Mouse (Mus musculus): ENCODE measurements around the gene Tgfb2. TPM values are rescaled to one million over a fixed set of nuclear protein-coding genes. Genes with fewer than 3 reads are reported as not detected.

The Tgfb2 gene
- 0.05 TPM in 1 of 2 replicates, not detected in the other for total RNA-seq (2017)

- ATAC-seq (replicated peaks in 1 of 2; ENCODE audit: insufficient read depth in 1 of 2, low FRiP score in 2 of 2, low TSS enrichment in 1 of 2, low read depth in 1 of 2, poor library complexity in 2 of 2, severe bottlenecking in 2 of 2): peak in 1 of 2 experiments; percentile 14; a peak in 1 of 4 replicates
Measured at GRCm38 (mm10) chr1:186705915-186706248, at the start of gene Tgfb2. TSS of gene Tgfb2 (minus strand) at chr1:186705989.

DNA sequence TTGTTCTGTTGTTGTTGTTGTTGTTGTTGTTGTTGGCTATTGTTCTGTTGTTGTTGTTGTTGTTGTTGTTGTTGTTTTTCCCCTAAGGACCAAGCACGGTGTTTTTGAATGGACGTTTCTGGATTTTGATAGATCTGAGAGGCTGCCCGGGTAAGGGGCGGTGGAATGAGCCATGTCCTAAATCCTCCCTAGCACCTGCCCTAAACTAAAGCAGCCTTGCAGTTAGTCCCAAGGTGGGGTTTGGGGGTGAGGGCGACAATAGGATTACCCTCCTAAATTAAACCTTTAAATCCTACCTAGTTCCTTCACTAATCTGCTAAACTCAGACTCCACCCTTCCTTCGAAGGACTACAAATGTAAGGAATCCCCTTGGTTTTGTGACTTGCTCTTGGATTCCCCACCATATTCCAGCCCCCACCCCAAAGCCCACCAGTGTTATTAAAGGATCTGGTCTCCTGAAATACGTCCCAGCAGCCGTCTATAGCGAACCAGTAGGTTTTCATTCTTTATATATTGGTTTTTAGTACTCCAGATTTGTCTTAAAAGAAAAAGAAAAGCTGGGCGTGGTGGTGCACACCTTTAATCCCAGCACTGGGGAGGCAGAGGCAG is 44.0 kb upstream of the Tgfb2 start:
- peak in 1 of 2 experiments; percentile 33; a peak in 1 of 4 replicates for ATAC-seq (replicated peaks in 1 of 2; ENCODE audit: insufficient read depth in 1 of 2, low FRiP score in 2 of 2, low TSS enrichment in 1 of 2, low read depth in 1 of 2, poor library complexity in 2 of 2, severe bottlenecking in 2 of 2)

GRCm38 (mm10) chr1:186748724-186749653 is 43.2 kb upstream of the Tgfb2 start, which contains the start of gene Rrp15:
TSS of gene Rrp15 (minus strand) at chr1:186749358.
- ATAC-seq (replicated peaks in 1 of 2; ENCODE audit: insufficient read depth in 1 of 2, low FRiP score in 2 of 2, low TSS enrichment in 1 of 2, low read depth in 1 of 2, poor library complexity in 2 of 2, severe bottlenecking in 2 of 2): peak; percentile 94 to 97

DNA sequence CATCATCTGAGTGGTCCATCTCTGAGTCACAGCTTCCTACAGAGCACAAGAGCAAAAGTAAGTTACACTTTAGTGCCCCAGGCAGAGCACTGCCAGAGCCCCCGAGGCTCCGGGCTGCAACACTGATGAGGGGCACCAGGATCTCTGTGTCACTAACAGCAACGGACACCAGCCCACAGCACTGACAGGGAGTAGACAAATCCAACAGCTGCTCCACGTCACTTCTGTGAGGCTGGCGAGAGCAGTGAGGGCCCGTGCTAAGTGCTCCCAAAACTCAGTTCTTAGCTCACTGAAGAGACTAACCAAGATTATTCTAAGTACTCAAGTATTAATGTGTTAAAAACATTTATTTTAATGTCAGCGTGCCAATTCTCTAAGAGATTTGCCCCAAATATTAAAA is 34.0 kb upstream of the Tgfb2 start:
- no peak for ATAC-seq (replicated peaks in 1 of 2; ENCODE audit: insufficient read depth in 1 of 2, low FRiP score in 2 of 2, low TSS enrichment in 1 of 2, low read depth in 1 of 2, poor library complexity in 2 of 2, severe bottlenecking in 2 of 2)

- no peak; a peak in 1 of 4 replicates for ATAC-seq (replicated peaks in 1 of 2; ENCODE audit: insufficient read depth in 1 of 2, low FRiP score in 2 of 2, low TSS enrichment in 1 of 2, low read depth in 1 of 2, poor library complexity in 2 of 2, severe bottlenecking in 2 of 2)
Measured at GRCm38 (mm10) chr1:186735537-186735936, 29.7 kb upstream of the Tgfb2 start.

GRCm38 (mm10) chr1:186733052-186733451 is 27.3 kb upstream of the Tgfb2 start:
- no peak for ATAC-seq (replicated peaks in 1 of 2; ENCODE audit: insufficient read depth in 1 of 2, low FRiP score in 2 of 2, low TSS enrichment in 1 of 2, low read depth in 1 of 2, poor library complexity in 2 of 2, severe bottlenecking in 2 of 2)

- ATAC-seq (replicated peaks in 1 of 2; ENCODE audit: insufficient read depth in 1 of 2, low FRiP score in 2 of 2, low TSS enrichment in 1 of 2, low read depth in 1 of 2, poor library complexity in 2 of 2, severe bottlenecking in 2 of 2): no peak
Measured at GRCm38 (mm10) chr1:186728778-186729177, 23.0 kb upstream of the Tgfb2 start.

- ATAC-seq (replicated peaks in 1 of 2; ENCODE audit: insufficient read depth in 1 of 2, low FRiP score in 2 of 2, low TSS enrichment in 1 of 2, low read depth in 1 of 2, poor library complexity in 2 of 2, severe bottlenecking in 2 of 2): no peak
Measured at GRCm38 (mm10) chr1:186726117-186726516, 20.3 kb upstream of the Tgfb2 start.

GRCm38 (mm10) chr1:186722299-186722698 is 16.5 kb upstream of the Tgfb2 start:
- ATAC-seq (replicated peaks in 1 of 2; ENCODE audit: insufficient read depth in 1 of 2, low FRiP score in 2 of 2, low TSS enrichment in 1 of 2, low read depth in 1 of 2, poor library complexity in 2 of 2, severe bottlenecking in 2 of 2): no peak

DNA sequence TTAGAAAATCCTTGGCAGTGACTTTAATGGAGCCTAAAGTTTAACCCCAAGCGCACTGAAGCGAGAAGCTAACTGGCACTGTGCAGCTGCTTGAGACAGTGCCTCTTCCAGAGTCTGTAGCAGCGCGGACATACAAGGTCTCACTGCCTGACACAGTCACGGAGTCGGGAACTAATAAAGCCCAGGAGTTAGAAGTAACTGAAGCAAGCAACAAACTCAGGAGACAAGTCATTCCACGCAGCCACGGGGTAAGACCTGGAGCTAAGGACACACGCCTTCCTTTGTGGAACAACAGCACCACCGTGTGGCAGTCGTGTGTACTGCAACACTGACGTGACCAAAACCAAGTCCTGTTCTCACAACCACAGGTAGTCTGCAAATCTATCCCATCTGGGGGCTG is 16.1 kb upstream of the Tgfb2 start:
- ATAC-seq (replicated peaks in 1 of 2; ENCODE audit: insufficient read depth in 1 of 2, low FRiP score in 2 of 2, low TSS enrichment in 1 of 2, low read depth in 1 of 2, poor library complexity in 2 of 2, severe bottlenecking in 2 of 2): peak; percentile 85; a peak in 3 of 4 replicates

DNA sequence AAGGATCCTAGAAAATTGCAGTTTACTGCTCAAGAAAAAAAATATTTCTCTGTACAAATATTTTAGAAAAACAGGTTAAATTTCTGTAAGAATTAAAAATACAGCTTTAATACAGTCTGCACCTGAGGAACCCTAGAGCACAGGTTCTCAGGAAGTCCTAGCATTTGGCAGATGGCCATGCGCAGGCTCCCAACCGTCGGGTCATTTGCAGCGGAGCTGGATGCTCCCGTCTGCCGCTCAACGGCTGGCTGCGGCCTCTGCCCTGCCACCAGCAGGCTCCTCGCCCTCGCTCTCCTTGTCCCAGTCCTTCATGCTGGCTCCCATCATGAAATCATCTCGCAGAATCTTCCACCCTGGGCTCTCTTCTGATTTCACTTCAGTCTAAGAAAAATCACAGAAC is 15.4 kb upstream of the Tgfb2 start:
- no peak for ATAC-seq (replicated peaks in 1 of 2; ENCODE audit: insufficient read depth in 1 of 2, low FRiP score in 2 of 2, low TSS enrichment in 1 of 2, low read depth in 1 of 2, poor library complexity in 2 of 2, severe bottlenecking in 2 of 2)

GRCm38 (mm10) chr1:186719708-186720107 is 13.9 kb upstream of the Tgfb2 start:
- ATAC-seq (replicated peaks in 1 of 2; ENCODE audit: insufficient read depth in 1 of 2, low FRiP score in 2 of 2, low TSS enrichment in 1 of 2, low read depth in 1 of 2, poor library complexity in 2 of 2, severe bottlenecking in 2 of 2): no peak

GRCm38 (mm10) chr1:186718881-186719280 is 13.1 kb upstream of the Tgfb2 start:
- ATAC-seq (replicated peaks in 1 of 2; ENCODE audit: insufficient read depth in 1 of 2, low FRiP score in 2 of 2, low TSS enrichment in 1 of 2, low read depth in 1 of 2, poor library complexity in 2 of 2, severe bottlenecking in 2 of 2): no peak

DNA sequence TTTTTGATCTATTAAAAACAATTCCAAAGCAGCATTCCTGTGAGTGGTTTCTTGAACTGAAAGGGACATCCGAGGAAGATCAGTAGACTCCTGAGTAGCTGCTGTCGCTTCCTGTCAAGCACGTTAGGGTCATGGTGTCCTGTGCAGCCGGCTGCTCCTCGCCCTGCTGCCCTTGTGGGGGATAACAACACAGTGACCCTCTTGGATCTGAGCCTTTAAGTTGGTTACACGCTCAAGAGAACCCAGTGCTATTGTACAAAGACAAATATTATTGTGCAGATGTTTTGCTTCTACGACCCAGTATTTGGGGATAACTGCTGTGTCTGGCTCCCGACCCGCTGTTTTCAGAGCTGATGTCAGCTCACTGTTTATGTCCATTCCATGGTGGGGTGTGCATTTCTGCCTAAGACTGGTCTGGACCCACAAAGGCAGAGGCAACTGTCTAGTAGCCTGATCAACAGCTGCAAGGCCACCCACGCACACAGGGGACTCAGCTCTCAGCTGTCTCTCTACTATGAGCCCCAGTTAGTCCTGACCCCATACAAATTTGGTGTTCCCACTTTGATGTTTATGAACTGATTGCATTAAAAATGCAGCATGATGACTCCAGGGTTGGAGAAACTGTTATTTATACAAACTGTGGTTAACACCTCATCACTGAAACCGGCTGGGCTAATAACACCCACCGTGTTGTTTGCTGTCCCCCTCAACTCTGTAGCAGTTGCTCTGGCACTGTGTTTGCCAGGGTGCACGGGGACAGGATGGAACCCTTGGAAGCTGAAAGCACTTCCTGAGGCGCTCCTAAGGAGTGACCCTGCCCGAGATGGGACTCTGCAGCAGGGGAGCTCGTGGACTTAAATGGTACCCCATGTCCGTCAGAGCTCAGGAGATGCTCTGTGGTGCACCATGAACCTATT is 9.4 kb upstream of the Tgfb2 start:
- ATAC-seq (replicated peaks in 1 of 2; ENCODE audit: insufficient read depth in 1 of 2, low FRiP score in 2 of 2, low TSS enrichment in 1 of 2, low read depth in 1 of 2, poor library complexity in 2 of 2, severe bottlenecking in 2 of 2): no peak

DNA sequence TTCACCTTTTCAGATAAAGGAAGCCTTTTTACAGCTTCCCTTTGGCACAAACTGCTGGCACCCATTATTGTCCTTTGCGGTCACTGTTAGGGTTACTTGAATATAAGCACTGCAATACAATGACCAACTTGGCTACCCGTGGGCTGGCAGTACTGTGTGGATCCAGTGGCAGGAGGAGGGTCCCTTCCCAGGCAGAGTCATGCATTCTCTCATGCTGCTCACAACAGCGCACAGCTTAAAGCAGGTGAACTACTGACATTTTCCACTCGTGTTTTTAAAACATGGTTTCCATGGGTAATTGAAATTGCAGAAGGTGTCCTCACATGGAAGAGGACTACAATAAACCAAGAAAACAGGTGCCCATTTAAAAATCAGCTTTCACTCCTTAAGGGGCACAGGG is 8.4 kb upstream of the Tgfb2 start:
- no peak for ATAC-seq (replicated peaks in 1 of 2; ENCODE audit: insufficient read depth in 1 of 2, low FRiP score in 2 of 2, low TSS enrichment in 1 of 2, low read depth in 1 of 2, poor library complexity in 2 of 2, severe bottlenecking in 2 of 2)

DNA sequence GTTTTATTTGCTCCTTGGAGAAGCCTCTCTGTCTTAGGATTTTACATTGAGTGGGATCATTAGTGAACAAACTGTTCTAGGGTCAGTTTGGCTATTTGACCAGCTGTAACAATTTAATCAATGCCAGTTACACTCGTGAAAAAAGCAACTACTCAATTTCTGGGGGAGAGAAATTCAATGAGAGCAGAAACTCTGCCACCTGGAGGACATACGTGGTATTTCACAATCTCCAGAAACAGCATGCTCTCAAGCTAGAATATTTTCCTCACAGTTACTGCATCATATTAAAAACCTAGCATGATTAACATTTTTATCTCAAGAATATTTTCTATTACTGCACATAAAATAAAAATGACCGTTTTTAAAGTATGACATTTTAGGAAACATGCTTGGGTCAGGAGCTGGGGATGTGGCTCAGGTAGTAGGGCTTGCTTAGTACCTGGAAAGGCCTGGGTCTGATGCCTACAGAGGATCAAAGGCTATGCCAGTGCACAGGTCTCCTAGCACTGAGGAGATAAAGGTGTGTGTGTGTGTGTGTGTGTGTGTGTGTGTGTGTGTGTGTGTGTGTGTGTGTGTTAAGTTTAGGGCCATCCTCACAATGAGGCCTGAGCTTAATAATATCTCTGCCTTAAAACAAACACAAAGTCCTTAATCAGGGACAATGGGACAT is 7.1 kb upstream of the Tgfb2 start:
- peak; percentile 17 to 56; a peak in 1 of 4 replicates for ATAC-seq (replicated peaks in 1 of 2; ENCODE audit: insufficient read depth in 1 of 2, low FRiP score in 2 of 2, low TSS enrichment in 1 of 2, low read depth in 1 of 2, poor library complexity in 2 of 2, severe bottlenecking in 2 of 2)

Measured in hematopoietic stem cell, adult 5-6 weeks (primary cell).